8 mouse cellular contexts compared by ENCODE assay signal in genomic region chr10:81182336-81183333, GRCm38 (mm10). TPM values are rescaled to one million over a fixed set of nuclear protein-coding genes. Genes with fewer than 3 reads are reported as not detected.
A peak's percentile ranks its signal among the peaks of the same experiment; 100 is the strongest.
DNase-seq lines count a peak whose midpoint lies in the region; ATAC-seq and TF ChIP-seq lines count a peak whose summit lies in the region.

Gene Dapk3 (plus strand): TSS chr10:81183005.

- peak within 1 kb of the TSS; percentile 63 for H3K9ac ChIP-seq in forebrain, embryonic 12.5 days
- H3K9ac ChIP-seq in heart, postnatal 0 days (replicated peaks; ENCODE audit: low read depth, low read length): peak within 1 kb of the TSS; percentile 63
- H3K9ac ChIP-seq in liver, embryonic 16.5 days (ENCODE audit: low read depth, low read length): peak within 1 kb of the TSS; percentile 79
- peak within 1 kb of the TSS; percentile 81 for H3K9ac ChIP-seq in neural tube, embryonic 13.5 days

- peak within 1 kb of the TSS; percentile 86 for H3K4me3 ChIP-seq in E14TG2a.4 (replicated peaks; ENCODE audit: low read length)
- H3K4me3 ChIP-seq in forebrain, embryonic 12.5 days (replicated peaks): peak within 1 kb of the TSS; percentile 63
- H3K4me3 ChIP-seq in heart, postnatal 0 days (ENCODE audit: low read depth, low read length): peak within 1 kb of the TSS; percentile 62
- peak within 1 kb of the TSS; percentile 79 for H3K4me3 ChIP-seq in liver, embryonic 16.5 days (ENCODE audit: low read depth, low read length)
- peak within 1 kb of the TSS; percentile 71 for H3K4me3 ChIP-seq in neural tube, embryonic 13.5 days
- H3K4me3 ChIP-seq in testis, adult 2 months (ENCODE audit: control insufficient read depth, low read depth, low read length): peak within 1 kb of the TSS; percentile 84

- TF ChIP-seq POLR2A in testis, adult 2 months (IDR thresholded peaks at IDR 0.05; ENCODE audit: control insufficient read depth, low read depth, low read length): peak; percentile 70

- no peak for TF ChIP-seq CTCF in E14TG2a.4 (conservative IDR thresholded peaks at IDR 0.05; ENCODE audit: low read length)
- no peak for TF ChIP-seq CTCF in heart, postnatal 0 days (IDR thresholded peaks at IDR 0.05; ENCODE audit: low read depth)
- TF ChIP-seq CTCF in testis, adult 2 months (IDR thresholded peaks at IDR 0.05; ENCODE audit: control insufficient read depth, insufficient read depth, insufficient replicate concordance, low read depth, low read length): no peak

- H3K27ac ChIP-seq in forebrain, embryonic 12.5 days: peak within 1 kb of the TSS; percentile 84
- H3K27ac ChIP-seq in heart, postnatal 0 days (ENCODE audit: low read depth): peak within 1 kb of the TSS; percentile 90
- H3K27ac ChIP-seq in liver, embryonic 16.5 days (ENCODE audit: low read length): peak within 1 kb of the TSS; percentile 88
- peak within 1 kb of the TSS; percentile 90 for H3K27ac ChIP-seq in neural tube, embryonic 13.5 days (replicated peaks)
- H3K27ac ChIP-seq in testis, adult 2 months (ENCODE audit: control insufficient read depth, insufficient read depth, low read depth, low read length): peak within 1 kb of the TSS; percentile 75

- ATAC-seq in forebrain, embryonic 12.5 days (ENCODE audit: low FRiP score): peak; percentile 95
- peak; percentile 92 for ATAC-seq in heart, postnatal 0 days (ENCODE audit: insufficient read depth, low read depth)
- ATAC-seq in liver, embryonic 16.5 days (ENCODE audit: low read depth): peak; percentile 95
- ATAC-seq in neural tube, embryonic 13.5 days (ENCODE audit: low read depth): peak; percentile 94

- H3K4me2 ChIP-seq in forebrain, embryonic 12.5 days: peak within 1 kb of the TSS; percentile 71
- H3K4me2 ChIP-seq in heart, postnatal 0 days (ENCODE audit: low read depth, low read length): peak within 1 kb of the TSS; percentile 58
- H3K4me2 ChIP-seq in liver, embryonic 16.5 days (ENCODE audit: low read depth, low read length): peak within 1 kb of the TSS; percentile 85
- H3K4me2 ChIP-seq in neural tube, embryonic 13.5 days: peak within 1 kb of the TSS; percentile 61

- H3K4me1 ChIP-seq in E14TG2a.4 (replicated peaks; ENCODE audit: low read depth, low read length): peaks cover 76% of the 10 kb centered on the region
- peaks cover 38% of the 10 kb centered on the region for H3K4me1 ChIP-seq in forebrain, embryonic 12.5 days
- peaks cover 21% of the 10 kb centered on the region for H3K4me1 ChIP-seq in heart, postnatal 0 days (ENCODE audit: control insufficient read depth, insufficient read depth)
- H3K4me1 ChIP-seq in liver, embryonic 16.5 days (ENCODE audit: control insufficient read depth, low read depth, low read length): peaks cover 26% of the 10 kb centered on the region
- peaks cover 61% of the 10 kb centered on the region for H3K4me1 ChIP-seq in neural tube, embryonic 13.5 days (replicated peaks)
- peaks cover 11% of the 10 kb centered on the region for H3K4me1 ChIP-seq in testis, adult 2 months (ENCODE audit: control insufficient read depth, insufficient read depth, low read length)

- peaks cover 85% of the 10 kb centered on the region for H3K36me3 ChIP-seq in E14TG2a.4 (ENCODE audit: insufficient read depth, low read length)
- H3K36me3 ChIP-seq in forebrain, embryonic 12.5 days (replicated peaks): peaks cover 78% of the 10 kb centered on the region
- H3K36me3 ChIP-seq in heart, postnatal 0 days (replicated peaks; ENCODE audit: control insufficient read depth, insufficient read depth, low read length): peaks cover 60% of the 10 kb centered on the region
- peaks cover 49% of the 10 kb centered on the region for H3K36me3 ChIP-seq in liver, embryonic 16.5 days (ENCODE audit: control insufficient read depth, insufficient read depth)
- H3K36me3 ChIP-seq in neural tube, embryonic 13.5 days: peaks cover 80% of the 10 kb centered on the region
- H3K36me3 ChIP-seq in testis, adult 2 months (ENCODE audit: control insufficient read depth, insufficient read depth, low read length): no peaks in the 10 kb centered on the region; the same call in none of the 2 replicates

- peak; percentile 90 for TF ChIP-seq EP300 in heart, postnatal 0 days (IDR thresholded peaks at IDR 0.05; ENCODE audit: low read depth)

- no peaks in the 10 kb centered on the region for H3K27me3 ChIP-seq in E14TG2a.4 (ENCODE audit: insufficient read depth, low read length)
- no peaks in the 10 kb centered on the region for H3K27me3 ChIP-seq in forebrain, embryonic 12.5 days
- H3K27me3 ChIP-seq in heart, postnatal 0 days (ENCODE audit: control insufficient read depth, insufficient read depth, low read length): no peaks in the 10 kb centered on the region
- H3K27me3 ChIP-seq in liver, embryonic 16.5 days (ENCODE audit: control insufficient read depth, insufficient read depth, low read depth, low read length): no peaks in the 10 kb centered on the region
- no peaks in the 10 kb centered on the region for H3K27me3 ChIP-seq in neural tube, embryonic 13.5 days
- no peaks in the 10 kb centered on the region for H3K27me3 ChIP-seq in testis, adult 2 months (ENCODE audit: control insufficient read depth, insufficient read depth, low read length)

- DNase-seq in c-Kit-positive CD71-positive TER-119-positive erythroid progenitor cells, embryonic 14.5 days (ENCODE audit: low spot score): peak; percentile 99
- peak; percentile 100 for DNase-seq in heart, postnatal 0 days (ENCODE audit: low spot score)
- peak; percentile 94 to 96 for DNase-seq in kidney, postnatal 4 days

- no peaks in the 10 kb centered on the region for H3K9me3 ChIP-seq in E14TG2a.4 (ENCODE audit: low read length)
- H3K9me3 ChIP-seq in forebrain, embryonic 12.5 days: no peaks in the 10 kb centered on the region
- no peaks in the 10 kb centered on the region for H3K9me3 ChIP-seq in heart, postnatal 0 days (replicated peaks; ENCODE audit: control insufficient read depth, low read length)
- no peaks in the 10 kb centered on the region for H3K9me3 ChIP-seq in liver, embryonic 16.5 days (replicated peaks; ENCODE audit: control insufficient read depth, low read length)
- no peaks in the 10 kb centered on the region for H3K9me3 ChIP-seq in neural tube, embryonic 13.5 days

- 4% methylated on average over 53 of the region's 53 CpGs for WGBS in forebrain, embryonic 12.5 days
- 5% methylated on average over 53 of the region's 53 CpGs for WGBS in heart, postnatal 0 days
- WGBS in liver, embryonic 16.5 days (ENCODE audit: insufficient replicate concordance): 5% methylated on average over 53 of the region's 53 CpGs
- WGBS in neural tube, embryonic 13.5 days: 4% methylated on average over 53 of the region's 53 CpGs

RNA-seq across cellular contexts. Expression of gene Dapk3, which starts in this region (rescaled TPM):
- 62.8 and 67.4 TPM in 2 replicates for polyA plus RNA-seq in forebrain, embryonic 12.5 days (2016; fragmentation: Nextera tagmentation; extraction: Ambion mirVana)
- total RNA-seq in heart, postnatal 0 days (2014; rRNA removed; ENCODE audit: low replicate concordance): 56.5 and 72.7 TPM in 2 replicates
- polyA plus RNA-seq in heart, postnatal 0 days (2015; fragmentation: Nextera tagmentation; extraction: Ambion mirVana): 29.0 and 31.7 TPM in 2 replicates
- 11.0 and 12.2 TPM in 2 replicates for polyA plus RNA-seq in liver, embryonic 16.5 days (2015; fragmentation: Nextera tagmentation; extraction: Ambion mirVana)
- 79.1 and 80.9 TPM in 2 replicates for polyA plus RNA-seq in neural tube, embryonic 13.5 days (2015; fragmentation: Nextera tagmentation; extraction: Ambion mirVana)
- polyA plus RNA-seq in testis, adult 2 months (2012; rRNA removed): 52.6 and 61.6 TPM in 2 replicates

Comparison
In these comparisons a context has a peak if more than half of its experiments do, and no peak if none do; other contexts are left out.
1. Peak in every context shown above with its lines: DNase-seq, ATAC-seq, H3K4me3 ChIP-seq and H3K27ac ChIP-seq.